Mouse (Mus musculus): ENCODE results near the gene Rngtt. TPM values are rescaled to one million over a fixed set of nuclear protein-coding genes. Genes with fewer than 3 reads are reported as not detected.
A peak's percentile ranks its signal among the peaks of the same experiment; 100 is the strongest.
"Not testable (repeated sequence)": the region's sequence is repeated elsewhere in the genome, so short reads cannot be mapped to it uniquely, and the experiment has no call there.

Gene Rngtt
- polyA plus RNA-seq, 1 experiment, result 16.0 TPM

GRCm38 (mm10) chr4:33281891-33282685, 28.0 kb upstream of the Rngtt start:
- WGBS, result 69% methylated on average over 3 of the region's 3 CpGs
- no peak for TF ChIP-seq CTCF (IDR thresholded peaks at IDR 0.05; ENCODE audit: control insufficient read depth, insufficient read depth, low read length)
- TF ChIP-seq POLR2A (IDR thresholded peaks at IDR 0.05; ENCODE audit: borderline replicate concordance, control insufficient read depth, low read depth, low read length), result no peak
- Histone ChIP-seq H3K27ac (ENCODE audit: control insufficient read depth, insufficient read depth, low read depth, low read length, poor library complexity) (no peak overlapping the region), H3K4me3 (replicated peaks; ENCODE audit: control insufficient read depth, low read depth, low read length) (no peak overlapping the region), H3K4me1 (ENCODE audit: control insufficient read depth, insufficient read depth, low read length) (no peaks in the 10 kb centered on the region)

- Histone ChIP-seq H3K4me3 (replicated peaks; ENCODE audit: control insufficient read depth, low read depth, low read length) (no peak overlapping the region), H3K4me1 (ENCODE audit: control insufficient read depth, insufficient read depth, low read length) (no peaks in the 10 kb centered on the region), H3K27ac (ENCODE audit: control insufficient read depth, insufficient read depth, low read depth, low read length, poor library complexity) (no peak overlapping the region)
- TF ChIP-seq POLR2A (IDR thresholded peaks at IDR 0.05; ENCODE audit: borderline replicate concordance, control insufficient read depth, low read depth, low read length), result no peak
- no peak for TF ChIP-seq CTCF (IDR thresholded peaks at IDR 0.05; ENCODE audit: control insufficient read depth, insufficient read depth, low read length)
- 66% methylated on average over 5 of the region's 5 CpGs for WGBS
Measured at GRCm38 (mm10) chr4:33284083-33284880, 25.8 kb upstream of the Rngtt start.

- no peak for TF ChIP-seq POLR2A (IDR thresholded peaks at IDR 0.05; ENCODE audit: borderline replicate concordance, control insufficient read depth, low read depth, low read length)
- TF ChIP-seq CTCF (IDR thresholded peaks at IDR 0.05; ENCODE audit: control insufficient read depth, insufficient read depth, low read length), result no peak
- 23% methylated on average over 8 of the region's 8 CpGs for WGBS
Measured at GRCm38 (mm10) chr4:33285448-33285847, 24.7 kb upstream of the Rngtt start.

GRCm38 (mm10) chr4:33289106-33289650, 20.9 kb upstream of the Rngtt start:
- TF ChIP-seq POLR2A (IDR thresholded peaks at IDR 0.05; ENCODE audit: borderline replicate concordance, control insufficient read depth, low read depth, low read length) (no peak), CTCF (IDR thresholded peaks at IDR 0.05; ENCODE audit: control insufficient read depth, insufficient read depth, low read length) (no peak)
- 26% methylated on average over 12 of the region's 12 CpGs for WGBS
- no peaks in the 10 kb centered on the region for H3K4me1 ChIP-seq (ENCODE audit: control insufficient read depth, insufficient read depth, low read length)
- H3K4me3 ChIP-seq (replicated peaks; ENCODE audit: control insufficient read depth, low read depth, low read length), result peak overlapping the region; percentile 15
- H3K27ac ChIP-seq (ENCODE audit: control insufficient read depth, insufficient read depth, low read depth, low read length, poor library complexity), result no peak overlapping the region

More at GRCm38 (mm10) chr4:33285448-33285847, 24.7 kb upstream of the Rngtt start:
- Histone ChIP-seq H3K4me1 (ENCODE audit: control insufficient read depth, insufficient read depth, low read length) (no peaks in the 10 kb centered on the region), H3K27ac (ENCODE audit: control insufficient read depth, insufficient read depth, low read depth, low read length, poor library complexity) (no peak overlapping the region), H3K4me3 (replicated peaks; ENCODE audit: control insufficient read depth, low read depth, low read length) (no peak overlapping the region)

- Histone ChIP-seq H3K4me1 (ENCODE audit: control insufficient read depth, insufficient read depth, low read length) (no peaks in the 10 kb centered on the region), H3K4me3 (replicated peaks; ENCODE audit: control insufficient read depth, low read depth, low read length) (peak within 1 kb of the TSS; percentile 15), H3K27ac (ENCODE audit: control insufficient read depth, insufficient read depth, low read depth, low read length, poor library complexity) (no peak within 1 kb of the TSS)
- WGBS, result 14% methylated on average over 3 of the region's 3 CpGs
- no peak for TF ChIP-seq POLR2A (IDR thresholded peaks at IDR 0.05; ENCODE audit: borderline replicate concordance, control insufficient read depth, low read depth, low read length)
- TF ChIP-seq CTCF (IDR thresholded peaks at IDR 0.05; ENCODE audit: control insufficient read depth, insufficient read depth, low read length), result no peak
Measured at GRCm38 (mm10) chr4:33290002-33290401, 20.1 kb upstream of the Rngtt start, which contains the start of gene Pnrc1. TSS of gene Pnrc1 (minus strand) at chr4:33290163.

- Histone ChIP-seq H3K27ac (ENCODE audit: control insufficient read depth, insufficient read depth, low read depth, low read length, poor library complexity) (no peak overlapping the region), H3K4me3 (replicated peaks; ENCODE audit: control insufficient read depth, low read depth, low read length) (no peak overlapping the region), H3K4me1 (ENCODE audit: control insufficient read depth, insufficient read depth, low read length) (no peaks in the 10 kb centered on the region)
- TF ChIP-seq CTCF (IDR thresholded peaks at IDR 0.05; ENCODE audit: control insufficient read depth, insufficient read depth, low read length) (no peak), POLR2A (IDR thresholded peaks at IDR 0.05; ENCODE audit: borderline replicate concordance, control insufficient read depth, low read depth, low read length) (no peak)
- WGBS, result 34% methylated on average over 4 of the region's 4 CpGs
Measured at GRCm38 (mm10) chr4:33290878-33291277, 19.2 kb upstream of the Rngtt start.

- TF ChIP-seq POLR2A (IDR thresholded peaks at IDR 0.05; ENCODE audit: borderline replicate concordance, control insufficient read depth, low read depth, low read length) (no peak), CTCF (IDR thresholded peaks at IDR 0.05; ENCODE audit: control insufficient read depth, insufficient read depth, low read length) (no peak)
- 18% methylated on average over 16 of the region's 16 CpGs for WGBS
- Histone ChIP-seq H3K4me1 (ENCODE audit: control insufficient read depth, insufficient read depth, low read length) (no peaks in the 10 kb centered on the region), H3K27ac (ENCODE audit: control insufficient read depth, insufficient read depth, low read depth, low read length, poor library complexity) (no peak overlapping the region), H3K4me3 (replicated peaks; ENCODE audit: control insufficient read depth, low read depth, low read length) (no peak overlapping the region)
Measured at GRCm38 (mm10) chr4:33292409-33293370, 17.4 kb upstream of the Rngtt start.

GRCm38 (mm10) chr4:33300891-33301665, 9.0 kb upstream of the Rngtt start:
- H3K27ac ChIP-seq (ENCODE audit: control insufficient read depth, insufficient read depth, low read depth, low read length, poor library complexity); H3K4me1 ChIP-seq (ENCODE audit: control insufficient read depth, insufficient read depth, low read length); H3K4me3 ChIP-seq (replicated peaks; ENCODE audit: control insufficient read depth, low read depth, low read length): not testable (repeated sequence)
- 83% methylated on average over 6 of the region's 6 CpGs for WGBS
